Mouse (Mus musculus): ENCODE data around the gene Grem1. TPM values are rescaled to one million over a fixed set of nuclear protein-coding genes. Genes with fewer than 3 reads are reported as not detected.

The Grem1 gene
- polyA plus RNA-seq, 1 experiment from 2014 or later, result 2.8 TPM

DNA sequence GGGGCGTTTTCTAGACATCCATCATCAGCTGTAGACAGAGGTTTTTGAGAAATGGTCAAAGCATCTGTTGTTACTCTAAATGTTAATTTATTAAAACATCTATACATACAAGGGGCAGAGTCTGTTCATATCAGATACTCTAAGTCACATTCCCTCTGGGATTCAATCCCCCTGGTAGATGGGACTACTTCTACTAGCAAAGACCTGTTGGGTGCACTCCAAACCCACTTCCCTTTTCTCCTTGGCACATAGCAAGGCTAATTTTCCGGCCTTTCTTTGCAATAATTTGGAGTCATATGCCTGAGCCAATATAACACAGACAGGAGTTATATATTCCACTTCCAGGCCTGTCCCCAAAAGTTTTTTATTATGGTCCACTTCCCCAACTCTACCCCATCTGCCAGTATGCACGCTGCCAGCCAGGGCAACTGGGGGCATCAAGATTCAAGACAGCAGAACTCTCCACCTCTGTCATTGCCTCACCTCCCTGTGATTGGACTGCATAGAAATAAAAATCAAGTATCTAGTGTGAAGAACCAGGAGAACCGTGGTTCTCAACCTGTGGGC is 30.5 kb upstream of the Grem1 start:
- Histone ChIP-seq H3K27ac (ENCODE audit: low read depth, low read length) (no peak overlapping the region), H3K9ac (replicated peaks; ENCODE audit: low read depth, low read length) (no peak overlapping the region), H3K9me3 (ENCODE audit: control insufficient read depth, low read length) (no peaks in the 10 kb centered on the region), H3K4me2 (ENCODE audit: low read depth, low read length) (no peak overlapping the region), H3K36me3 (ENCODE audit: control insufficient read depth, insufficient read depth, low read length) (no peaks in the 10 kb centered on the region; the same call in 1 of the 2 replicates), H3K4me3 (ENCODE audit: low read depth, low read length) (no peak overlapping the region), H3K4me1 (ENCODE audit: control insufficient read depth, insufficient read depth, low read length) (no peaks in the 10 kb centered on the region), H3K27me3 (ENCODE audit: control insufficient read depth, insufficient read depth, low read length) (no peaks in the 10 kb centered on the region)
- no peak for ATAC-seq (ENCODE audit: low read depth)
- WGBS, result 91% methylated on average over 4 of the region's 4 CpGs

DNA sequence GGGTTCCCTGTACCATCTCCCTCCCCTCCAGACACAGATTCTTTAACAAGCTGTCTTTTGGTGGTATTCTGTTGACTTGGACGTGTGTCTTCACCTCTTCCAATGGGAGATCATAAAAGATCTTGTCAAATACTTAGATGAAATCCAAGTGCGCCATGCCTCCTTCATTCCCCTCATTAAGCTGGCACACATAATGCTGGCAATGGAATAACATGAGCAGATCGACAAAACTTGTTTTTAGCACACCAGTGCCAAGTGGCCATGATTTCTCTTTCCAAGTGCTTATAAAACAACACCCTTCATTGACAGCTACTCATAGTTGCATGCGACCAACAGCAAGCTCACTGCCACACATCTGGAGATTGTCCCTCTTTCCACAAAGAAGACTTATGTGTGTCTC is 29.4 kb upstream of the Grem1 start:
- H3K9me3 ChIP-seq (ENCODE audit: control insufficient read depth, low read length), result no peaks in the 10 kb centered on the region
- no peak overlapping the region for H3K4me2 ChIP-seq (ENCODE audit: low read depth, low read length)
- no peak overlapping the region for H3K27ac ChIP-seq (ENCODE audit: low read depth, low read length)
- H3K36me3 ChIP-seq (ENCODE audit: control insufficient read depth, insufficient read depth, low read length), result no peaks in the 10 kb centered on the region; the same call in 1 of the 2 replicates
- no peak for ATAC-seq (ENCODE audit: low read depth)
- no peaks in the 10 kb centered on the region for H3K27me3 ChIP-seq (ENCODE audit: control insufficient read depth, insufficient read depth, low read length)
- no peak overlapping the region for H3K4me3 ChIP-seq (ENCODE audit: low read depth, low read length)
- WGBS, result 93% methylated on average over 4 of the region's 4 CpGs
- no peak overlapping the region for H3K9ac ChIP-seq (replicated peaks; ENCODE audit: low read depth, low read length)
- no peaks in the 10 kb centered on the region for H3K4me1 ChIP-seq (ENCODE audit: control insufficient read depth, insufficient read depth, low read length)

DNA sequence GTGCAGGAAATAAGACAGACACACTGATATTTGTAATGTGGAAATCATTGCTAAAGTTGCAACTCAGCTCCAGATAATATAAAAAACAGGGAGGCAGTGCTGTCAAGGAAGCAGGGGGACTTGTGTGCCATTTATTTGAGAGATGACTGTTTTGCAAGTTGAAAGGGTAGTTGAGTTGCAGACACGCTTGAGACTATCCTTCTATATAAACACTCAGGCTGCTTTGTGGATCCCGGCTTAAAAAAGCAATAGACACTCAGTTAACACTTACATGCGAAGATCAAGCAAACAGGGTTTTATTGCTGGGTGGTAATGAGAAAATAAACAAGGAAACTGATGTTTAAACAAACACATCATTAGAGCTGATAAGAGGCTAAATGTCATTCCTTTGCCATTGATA is 26.4 kb upstream of the Grem1 start:
- Histone ChIP-seq H3K27ac (ENCODE audit: low read depth, low read length) (no peak overlapping the region), H3K9me3 (ENCODE audit: control insufficient read depth, low read length) (no peaks in the 10 kb centered on the region), H3K4me3 (ENCODE audit: low read depth, low read length) (no peak overlapping the region), H3K36me3 (ENCODE audit: control insufficient read depth, insufficient read depth, low read length) (no peaks in the 10 kb centered on the region; the same call in none of the 2 replicates), H3K27me3 (ENCODE audit: control insufficient read depth, insufficient read depth, low read length) (no peaks in the 10 kb centered on the region), H3K4me2 (ENCODE audit: low read depth, low read length) (no peak overlapping the region), H3K4me1 (ENCODE audit: control insufficient read depth, insufficient read depth, low read length) (no peaks in the 10 kb centered on the region), H3K9ac (replicated peaks; ENCODE audit: low read depth, low read length) (no peak overlapping the region)
- no peak for ATAC-seq (ENCODE audit: low read depth)
- whole genome bisulfite sequencing, result 53% methylated on average over 3 of the region's 3 CpGs

GRCm38 (mm10) chr2:113781521-113781920 is 23.1 kb upstream of the Grem1 start:
- no peak overlapping the region for H3K4me3 ChIP-seq (ENCODE audit: low read depth, low read length)
- H3K9ac ChIP-seq (replicated peaks; ENCODE audit: low read depth, low read length), result no peak overlapping the region
- H3K36me3 ChIP-seq (ENCODE audit: control insufficient read depth, insufficient read depth, low read length), result no peaks in the 10 kb centered on the region; the same call in 1 of the 2 replicates
- H3K27me3 ChIP-seq (ENCODE audit: control insufficient read depth, insufficient read depth, low read length), result no peaks in the 10 kb centered on the region
- 78% methylated on average over 4 of the region's 4 CpGs for WGBS
- no peaks in the 10 kb centered on the region for H3K4me1 ChIP-seq (ENCODE audit: control insufficient read depth, insufficient read depth, low read length)
- no peak overlapping the region for H3K4me2 ChIP-seq (ENCODE audit: low read depth, low read length)
- H3K27ac ChIP-seq (ENCODE audit: low read depth, low read length), result no peak overlapping the region
- no peaks in the 10 kb centered on the region for H3K9me3 ChIP-seq (ENCODE audit: control insufficient read depth, low read length)
- no peak for ATAC-seq (ENCODE audit: low read depth)

DNA sequence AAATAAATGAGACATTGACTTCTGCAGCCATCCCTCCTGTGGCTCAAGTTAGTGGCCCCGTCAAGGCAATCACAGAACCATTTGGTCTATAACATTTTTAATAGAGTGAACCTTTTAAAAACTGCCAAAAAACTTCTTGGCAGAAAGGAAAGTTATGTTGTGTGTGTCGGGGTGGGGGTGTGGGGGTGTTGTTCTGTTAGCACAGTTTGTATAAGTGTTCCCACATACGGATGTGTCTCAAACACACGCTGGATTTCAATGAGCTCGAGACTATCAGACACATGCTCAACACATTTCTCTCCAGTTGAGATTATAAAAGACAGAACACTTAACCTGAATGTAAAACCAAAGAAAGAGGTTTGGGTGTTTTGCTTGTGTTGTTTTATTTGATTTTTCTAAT is 22.7 kb upstream of the Grem1 start:
- ATAC-seq (ENCODE audit: low read depth), result no peak
- WGBS, result 82% methylated on average over 5 of the region's 5 CpGs
- H3K36me3 ChIP-seq (ENCODE audit: control insufficient read depth, insufficient read depth, low read length), result no peaks in the 10 kb centered on the region; the same call in 1 of the 2 replicates
- H3K4me2 ChIP-seq (ENCODE audit: low read depth, low read length), result no peak overlapping the region
- no peak overlapping the region for H3K4me3 ChIP-seq (ENCODE audit: low read depth, low read length)
- no peaks in the 10 kb centered on the region for H3K27me3 ChIP-seq (ENCODE audit: control insufficient read depth, insufficient read depth, low read length)
- no peak overlapping the region for H3K9ac ChIP-seq (replicated peaks; ENCODE audit: low read depth, low read length)
- no peak overlapping the region for H3K27ac ChIP-seq (ENCODE audit: low read depth, low read length)
- H3K4me1 ChIP-seq (ENCODE audit: control insufficient read depth, insufficient read depth, low read length), result no peaks in the 10 kb centered on the region
- no peaks in the 10 kb centered on the region for H3K9me3 ChIP-seq (ENCODE audit: control insufficient read depth, low read length)

GRCm38 (mm10) chr2:113779336-113779735 is 20.9 kb upstream of the Grem1 start:
- Histone ChIP-seq H3K9me3 (ENCODE audit: control insufficient read depth, low read length) (no peaks in the 10 kb centered on the region), H3K4me3 (ENCODE audit: low read depth, low read length) (no peak overlapping the region), H3K27ac (ENCODE audit: low read depth, low read length) (no peak overlapping the region), H3K4me1 (ENCODE audit: control insufficient read depth, insufficient read depth, low read length) (no peaks in the 10 kb centered on the region), H3K36me3 (ENCODE audit: control insufficient read depth, insufficient read depth, low read length) (peaks cover 4% of the 10 kb centered on the region; the same call in 1 of the 2 replicates), H3K4me2 (ENCODE audit: low read depth, low read length) (no peak overlapping the region), H3K9ac (replicated peaks; ENCODE audit: low read depth, low read length) (no peak overlapping the region), H3K27me3 (ENCODE audit: control insufficient read depth, insufficient read depth, low read length) (no peaks in the 10 kb centered on the region)
- ATAC-seq (ENCODE audit: low read depth), result no peak
- WGBS, result 77% methylated on average over 3 of the region's 3 CpGs

DNA sequence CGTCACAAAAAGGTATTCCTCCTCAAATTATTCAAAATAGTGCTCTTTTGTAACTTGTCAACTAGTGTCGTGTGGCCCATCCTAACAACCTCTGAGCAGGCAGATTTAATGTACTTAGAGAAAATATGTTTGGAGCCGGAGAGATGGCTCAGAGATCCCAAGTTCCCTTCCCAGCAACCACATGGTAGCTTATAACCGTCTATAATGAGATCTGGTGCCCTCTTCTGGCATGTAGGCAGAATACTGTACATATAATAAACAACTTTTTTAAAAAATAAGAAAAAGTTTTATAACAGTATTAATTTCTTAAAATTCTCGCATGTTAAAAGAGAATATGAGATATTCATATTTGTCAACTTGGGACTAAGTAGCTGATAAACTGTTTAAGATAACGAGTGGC is 19.6 kb upstream of the Grem1 start:
- Histone ChIP-seq H3K4me1 (ENCODE audit: control insufficient read depth, insufficient read depth, low read length) (no peaks in the 10 kb centered on the region), H3K9me3 (ENCODE audit: control insufficient read depth, low read length) (no peaks in the 10 kb centered on the region), H3K36me3 (ENCODE audit: control insufficient read depth, insufficient read depth, low read length) (peaks cover 4% of the 10 kb centered on the region; the same call in 1 of the 2 replicates), H3K4me2 (ENCODE audit: low read depth, low read length) (no peak overlapping the region), H3K27ac (ENCODE audit: low read depth, low read length) (no peak overlapping the region), H3K4me3 (ENCODE audit: low read depth, low read length) (no peak overlapping the region), H3K9ac (replicated peaks; ENCODE audit: low read depth, low read length) (no peak overlapping the region), H3K27me3 (ENCODE audit: control insufficient read depth, insufficient read depth, low read length) (no peaks in the 10 kb centered on the region)
- no peak for ATAC-seq (ENCODE audit: low read depth)
- 76% methylated on average over 6 of the region's 6 CpGs for WGBS

- H3K36me3 ChIP-seq (ENCODE audit: control insufficient read depth, insufficient read depth, low read length), result peaks cover 4% of the 10 kb centered on the region; the same call in 1 of the 2 replicates
- WGBS, result 93% methylated on average over 3 of the region's 3 CpGs
- ATAC-seq (ENCODE audit: low read depth), result no peak
- no peaks in the 10 kb centered on the region for H3K27me3 ChIP-seq (ENCODE audit: control insufficient read depth, insufficient read depth, low read length)
- no peaks in the 10 kb centered on the region for H3K4me1 ChIP-seq (ENCODE audit: control insufficient read depth, insufficient read depth, low read length)
- no peak overlapping the region for H3K9ac ChIP-seq (replicated peaks; ENCODE audit: low read depth, low read length)
- no peak overlapping the region for H3K4me2 ChIP-seq (ENCODE audit: low read depth, low read length)
- no peak overlapping the region for H3K27ac ChIP-seq (ENCODE audit: low read depth, low read length)
- H3K9me3 ChIP-seq (ENCODE audit: control insufficient read depth, low read length), result no peaks in the 10 kb centered on the region
- H3K4me3 ChIP-seq (ENCODE audit: low read depth, low read length), result no peak overlapping the region
Measured at GRCm38 (mm10) chr2:113776297-113776696, 17.9 kb upstream of the Grem1 start.

DNA sequence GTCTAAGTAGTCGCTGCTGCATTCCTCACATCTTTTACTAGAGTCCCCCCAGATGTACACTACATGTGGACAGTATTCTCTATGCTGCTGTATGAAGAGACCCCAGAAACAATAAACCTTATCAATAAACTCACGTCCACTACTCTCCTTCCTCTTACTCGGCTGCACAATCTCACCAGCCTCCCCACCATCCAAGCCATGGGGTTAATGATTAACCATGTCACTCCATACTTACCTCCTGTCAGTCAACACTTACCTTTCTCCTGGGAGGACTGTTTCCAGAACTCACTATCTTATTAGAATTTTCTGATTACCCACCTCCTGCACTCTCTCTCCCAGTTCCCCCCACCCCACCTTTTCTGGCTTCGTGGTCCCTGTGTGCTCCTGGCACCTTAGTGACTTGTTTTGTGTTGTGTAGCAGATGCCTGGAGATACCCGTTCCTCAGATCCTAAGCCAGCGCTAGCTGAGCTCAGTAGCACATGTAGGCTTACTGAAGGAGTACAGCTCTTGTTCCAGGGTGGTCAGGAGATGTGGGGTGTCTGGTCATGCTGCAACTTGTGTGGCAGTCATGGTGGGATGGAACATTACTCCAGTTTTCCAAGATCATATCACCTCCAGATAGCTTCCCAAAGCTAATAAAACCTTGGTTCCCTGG is 15.8 kb upstream of the Grem1 start:
- Histone ChIP-seq H3K4me3 (ENCODE audit: low read depth, low read length) (no peak overlapping the region), H3K9ac (replicated peaks; ENCODE audit: low read depth, low read length) (no peak overlapping the region), H3K4me2 (ENCODE audit: low read depth, low read length) (no peak overlapping the region), H3K36me3 (ENCODE audit: control insufficient read depth, insufficient read depth, low read length) (peaks cover 4% of the 10 kb centered on the region; the same call in 1 of the 2 replicates), H3K4me1 (ENCODE audit: control insufficient read depth, insufficient read depth, low read length) (no peaks in the 10 kb centered on the region), H3K9me3 (ENCODE audit: control insufficient read depth, low read length) (no peaks in the 10 kb centered on the region), H3K27me3 (ENCODE audit: control insufficient read depth, insufficient read depth, low read length) (no peaks in the 10 kb centered on the region), H3K27ac (ENCODE audit: low read depth, low read length) (no peak overlapping the region)
- 78% methylated on average over 6 of the region's 6 CpGs for WGBS
- no peak for ATAC-seq (ENCODE audit: low read depth)

Data from neural tube, embryonic 14.5 days (tissue).